Mouse (Mus musculus): ENCODE measurements around the gene Lrp6. TPM values are rescaled to one million over a fixed set of nuclear protein-coding genes. Genes with fewer than 3 reads are reported as not detected.

Lrp6 gene
- total RNA-seq, 2 experiments from 2014 or later, result 15.5 to 18.3 TPM

DNA sequence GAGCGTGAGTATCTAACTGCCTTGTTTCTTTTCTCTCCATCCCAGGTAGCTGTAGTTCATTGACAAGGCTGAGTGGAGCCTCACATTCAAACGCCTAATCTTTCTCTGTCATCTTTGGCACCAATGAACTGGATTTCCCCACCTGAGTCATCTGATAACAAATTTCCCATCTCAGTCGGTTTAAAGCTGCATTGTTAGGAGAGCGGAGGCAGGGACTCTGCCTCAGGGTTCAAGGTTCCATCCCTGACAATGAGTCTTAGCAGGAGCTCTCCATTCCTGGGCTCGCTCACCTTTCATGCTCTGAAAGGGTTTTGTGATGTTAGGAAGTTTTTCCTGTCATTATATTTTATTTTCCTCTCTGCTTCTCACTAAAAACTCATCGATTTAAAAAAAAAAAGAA lies 11.3 kb upstream of the Lrp6 start:
- no peak for ATAC-seq (ENCODE audit: poor library complexity, severe bottlenecking)

DNA sequence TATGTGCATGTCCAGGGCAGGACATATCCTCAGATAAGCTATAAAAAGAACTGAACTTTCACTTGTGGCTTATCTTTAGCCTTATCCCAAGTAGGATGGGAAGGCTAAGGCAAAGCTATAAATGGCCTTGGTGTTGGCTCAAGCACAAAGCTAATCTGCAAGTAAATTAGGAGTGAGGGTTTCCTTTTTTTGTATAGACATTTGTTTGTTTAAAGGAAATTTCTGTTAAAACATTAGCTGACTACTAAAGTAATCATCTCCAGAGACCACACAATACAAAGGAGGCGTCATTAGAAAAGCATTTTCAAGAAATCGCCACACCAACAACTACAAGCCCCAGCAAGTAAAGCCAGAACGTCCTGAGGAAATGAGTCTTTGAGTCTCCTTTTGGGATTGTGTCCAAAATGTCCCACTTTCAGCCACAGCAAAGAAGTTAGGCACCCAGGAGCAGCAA lies 8.6 kb upstream of the Lrp6 start:
- ATAC-seq (ENCODE audit: poor library complexity, severe bottlenecking), result no peak

DNA sequence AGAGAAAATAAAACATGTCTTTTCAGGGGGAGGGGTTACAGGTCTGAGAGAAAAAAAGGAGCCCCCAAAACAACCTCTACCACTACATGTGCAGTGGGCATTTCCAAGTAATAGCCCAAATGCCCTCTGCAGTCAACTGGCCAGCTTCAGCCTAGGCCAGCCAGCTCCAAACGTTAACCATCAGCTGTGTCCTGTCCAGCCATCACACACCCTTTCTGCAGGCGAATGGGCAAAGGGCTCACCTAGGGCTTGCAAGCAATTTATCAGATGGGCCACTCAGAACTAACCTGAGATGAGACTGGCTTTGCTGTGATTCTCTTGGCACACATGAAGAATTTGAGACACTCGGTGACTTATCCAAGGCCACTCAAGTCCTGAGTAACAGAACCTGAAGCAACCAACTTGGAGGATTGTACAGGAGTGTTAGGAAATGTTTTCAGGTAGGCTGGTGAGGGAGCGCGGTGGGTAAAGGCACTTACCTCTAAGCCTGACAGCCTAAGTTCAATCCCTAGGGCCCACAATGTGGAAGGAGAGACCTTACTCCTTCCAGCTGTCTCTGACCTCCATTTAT lies 1.3 kb upstream of the Lrp6 start:
- ATAC-seq (ENCODE audit: poor library complexity, severe bottlenecking), result no peak

DNA sequence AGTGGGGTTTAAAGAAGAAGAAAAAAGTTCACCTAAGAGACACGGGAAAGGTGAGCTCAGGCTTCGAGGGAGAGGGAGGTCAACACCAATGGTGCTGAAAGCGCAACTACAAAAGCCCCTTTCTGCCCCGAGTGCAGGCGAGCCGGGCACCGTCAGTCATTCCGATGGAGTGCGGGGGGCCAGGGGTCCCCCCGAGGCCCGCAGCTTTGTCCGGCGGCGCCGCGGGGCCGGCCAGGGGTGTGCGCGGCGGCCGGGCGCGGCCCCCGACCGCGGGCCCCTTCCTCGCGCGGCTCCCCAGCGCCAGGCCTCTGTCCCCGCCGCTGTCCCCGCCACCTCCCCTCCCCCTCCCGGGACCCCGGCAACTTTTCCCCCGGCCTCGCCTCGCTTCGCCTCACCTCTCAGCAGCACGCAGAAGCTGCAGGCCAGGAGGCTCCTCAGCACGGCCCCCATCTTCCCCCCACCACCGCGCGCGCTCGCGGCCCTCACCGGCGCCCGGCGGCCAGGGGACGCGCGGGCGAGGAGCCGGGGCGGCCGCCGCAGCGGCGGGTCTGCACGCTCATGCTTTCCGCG lies 432 bp downstream of the Lrp6 start:
- no peak for ATAC-seq (ENCODE audit: poor library complexity, severe bottlenecking)

DNA sequence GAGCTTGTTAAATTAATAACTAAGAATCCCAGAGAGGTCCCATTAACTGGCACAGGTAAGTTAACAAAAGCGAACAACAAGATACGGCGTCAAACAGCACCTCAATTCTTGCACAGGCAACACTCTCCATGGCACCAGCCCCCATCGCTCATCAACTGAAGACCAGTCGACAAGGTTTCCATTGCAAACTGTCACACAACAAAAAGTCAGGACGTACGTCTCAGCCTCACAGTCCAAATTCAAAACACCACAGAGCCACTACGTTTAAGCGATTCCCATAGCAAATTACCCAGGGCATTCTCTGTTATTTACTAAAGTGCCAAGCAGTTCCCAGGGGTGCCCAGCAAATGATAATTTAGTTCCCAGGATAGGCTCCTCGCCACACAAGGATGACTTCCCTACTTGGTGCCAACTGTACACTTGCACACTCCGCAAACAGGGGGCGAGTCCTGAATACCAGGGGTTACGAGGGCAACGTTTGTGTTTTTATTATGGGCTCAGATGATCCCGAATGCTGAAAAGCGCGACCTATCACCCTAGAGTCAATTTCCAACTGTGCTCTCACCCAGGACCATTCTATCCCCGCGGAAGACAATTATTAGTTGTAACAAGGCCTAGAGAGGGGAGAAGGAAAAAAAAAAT lies 1.0 kb downstream of the Lrp6 start:
- peak; percentile 17; the same call in 1 of the 2 replicates for ATAC-seq (ENCODE audit: poor library complexity, severe bottlenecking)

DNA sequence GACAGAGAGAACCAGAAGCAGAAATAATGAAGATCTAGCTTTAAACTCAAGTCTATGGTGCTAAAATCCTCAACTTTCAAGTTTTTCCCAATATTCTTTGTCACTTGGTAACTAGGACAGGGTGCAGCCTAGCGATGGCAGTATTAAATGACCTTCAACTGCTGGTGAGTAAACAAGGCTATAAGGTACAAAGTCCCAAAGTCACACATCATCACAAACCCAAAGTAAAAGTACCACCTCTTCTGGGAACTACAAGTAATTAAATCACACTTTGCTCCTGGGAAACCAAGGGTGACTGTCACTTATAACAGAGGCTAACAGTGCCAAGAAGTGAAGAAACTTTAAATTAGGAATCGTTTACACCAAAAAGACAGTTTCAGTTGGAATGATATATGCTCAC lies 2.2 kb downstream of the Lrp6 start:
- no peak for ATAC-seq (ENCODE audit: poor library complexity, severe bottlenecking)

DNA sequence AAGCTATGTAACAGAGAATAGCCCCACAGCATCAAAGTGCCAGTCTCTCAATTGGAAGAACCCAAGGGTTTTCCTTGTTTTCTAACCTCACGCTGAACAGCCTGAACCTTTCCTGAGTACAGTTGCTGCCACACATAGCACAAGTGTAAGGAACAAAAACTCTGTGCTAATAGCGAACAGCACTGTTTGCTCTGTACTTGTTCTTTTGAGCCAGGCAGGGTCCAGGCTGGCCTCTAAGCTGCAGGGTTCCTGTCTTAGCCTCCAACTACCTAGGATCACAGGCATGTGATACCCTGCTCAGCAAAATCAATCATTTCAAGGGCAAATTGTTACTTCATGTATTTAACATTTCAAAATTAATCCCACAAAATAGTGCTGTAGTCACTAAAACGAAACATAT lies 7.1 kb downstream of the Lrp6 start:
- no peak for ATAC-seq (ENCODE audit: poor library complexity, severe bottlenecking)

DNA sequence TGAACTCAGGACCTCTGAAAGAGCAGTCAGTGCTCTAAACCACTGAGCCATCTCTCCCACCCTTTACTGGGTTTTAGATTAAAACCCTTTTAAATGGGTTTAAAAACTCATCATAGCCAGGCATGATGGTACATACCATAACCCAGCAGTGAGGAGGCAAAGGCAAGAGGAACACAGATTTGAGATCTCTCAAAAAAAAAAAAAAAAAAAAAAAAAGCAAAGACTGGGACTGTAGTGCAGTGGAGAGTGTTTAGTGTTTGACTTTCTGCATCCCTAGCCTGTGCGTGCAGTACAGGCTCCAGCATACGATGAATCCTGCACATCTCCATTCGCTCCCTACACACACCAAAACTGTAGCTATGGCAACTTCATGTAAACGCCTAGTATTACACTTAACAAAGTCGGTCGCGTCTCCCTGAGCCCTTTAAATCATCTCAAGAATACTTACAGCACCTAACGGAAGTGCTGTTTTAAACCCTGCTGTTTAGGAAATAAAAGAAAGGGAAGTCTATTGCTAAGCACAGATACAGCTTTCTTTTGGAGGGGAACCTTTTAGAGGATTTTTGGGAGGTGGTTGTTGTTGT lies 8.1 kb downstream of the Lrp6 start:
- ATAC-seq (ENCODE audit: poor library complexity, severe bottlenecking), result peak; percentile 62

DNA sequence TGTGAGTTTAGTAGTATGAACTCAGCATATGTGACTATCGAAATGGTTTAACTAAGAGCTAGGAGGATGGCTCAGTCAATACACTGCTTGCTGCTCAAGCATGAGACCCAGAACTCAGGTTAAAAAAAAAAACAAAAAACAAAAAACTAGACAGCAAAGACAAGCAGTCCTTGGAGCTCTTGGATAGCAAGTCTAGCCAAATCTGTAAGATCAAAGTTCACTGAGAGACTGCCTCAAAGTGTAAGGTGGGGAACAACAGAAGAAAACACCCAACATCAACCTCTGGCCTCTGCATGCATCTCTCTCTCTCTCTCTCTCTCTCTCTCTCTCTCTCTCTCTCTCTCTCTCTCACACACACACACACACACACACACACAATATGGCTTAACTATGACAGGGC lies 9.7 kb downstream of the Lrp6 start:
- ATAC-seq (ENCODE audit: poor library complexity, severe bottlenecking), result no peak

DNA sequence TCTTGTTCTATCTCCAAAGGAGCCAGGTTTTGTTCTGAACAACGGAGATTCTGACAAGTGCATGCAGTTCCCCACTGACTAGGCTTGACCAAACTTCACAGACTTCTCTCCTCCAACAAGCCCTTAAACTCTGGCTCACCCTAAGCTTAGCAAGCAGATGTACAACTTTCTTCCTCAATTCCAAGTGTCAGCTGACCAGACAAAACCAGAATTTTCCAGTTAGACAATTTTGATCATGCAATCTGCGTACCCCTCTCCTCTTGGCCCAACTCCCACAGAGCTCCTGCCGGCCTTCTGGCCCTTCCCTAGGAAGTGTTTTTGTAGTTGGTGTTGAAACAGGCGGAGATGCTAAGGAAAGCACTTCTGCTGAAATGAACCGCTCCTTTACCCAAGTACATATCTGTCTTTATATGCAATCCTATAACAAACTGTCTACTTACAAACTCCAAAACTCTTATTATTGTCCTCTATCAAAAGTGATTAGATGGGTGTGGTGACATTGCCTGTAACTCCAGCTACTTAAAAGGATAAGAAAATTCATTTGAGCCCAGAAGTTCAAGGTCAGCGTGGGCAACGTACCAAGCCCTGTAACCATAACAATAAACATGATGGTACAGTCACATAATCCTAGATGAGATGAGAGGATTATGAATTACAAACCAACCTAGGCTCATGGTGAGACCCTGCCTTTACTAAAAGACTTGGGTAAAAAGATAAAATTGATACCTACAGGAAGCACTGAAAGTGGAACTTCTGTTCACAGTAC lies 10.4 kb downstream of the Lrp6 start:
- ATAC-seq (ENCODE audit: poor library complexity, severe bottlenecking), result peak; percentile 62; the same call in 1 of the 2 replicates

DNA sequence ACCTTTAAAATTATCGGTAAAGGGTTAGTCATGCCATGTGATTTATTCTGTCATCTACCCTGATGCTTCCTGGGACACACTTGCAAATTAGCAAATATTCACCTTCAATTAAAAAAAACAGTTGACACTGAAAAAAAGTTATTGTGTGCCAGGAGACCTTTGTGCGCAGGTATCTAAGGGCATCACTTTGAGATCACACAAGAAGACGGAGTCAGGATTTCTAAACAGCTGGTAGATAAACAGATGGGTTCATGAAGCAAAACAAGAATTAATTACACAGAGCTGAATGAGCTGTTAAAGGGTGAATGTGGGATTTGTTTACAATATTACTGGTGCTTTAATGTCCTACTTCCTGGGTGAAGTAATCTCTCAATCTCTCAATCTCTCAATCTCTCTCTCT lies 11.6 kb downstream of the Lrp6 start:
- ATAC-seq (ENCODE audit: poor library complexity, severe bottlenecking), result no peak

DNA sequence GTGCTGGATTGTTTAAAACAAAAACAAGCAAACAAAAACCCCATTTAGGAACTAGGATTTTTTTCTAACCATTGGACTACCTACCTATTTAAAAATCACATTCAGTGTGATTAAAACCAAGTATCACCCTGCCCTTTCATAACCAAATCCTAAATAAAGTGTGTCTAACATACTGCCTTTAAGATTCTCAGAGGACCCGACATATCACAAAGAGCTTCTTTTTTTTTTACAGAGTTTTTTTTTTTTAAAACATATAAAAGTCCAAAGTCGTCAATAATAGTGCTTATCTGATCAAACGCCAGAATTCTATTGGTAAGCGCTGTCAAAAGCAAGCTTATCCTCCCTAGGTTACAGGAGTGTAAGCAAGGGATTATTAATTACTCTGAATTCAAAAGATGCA lies 12.5 kb downstream of the Lrp6 start:
- ATAC-seq (ENCODE audit: poor library complexity, severe bottlenecking), result no peak

DNA sequence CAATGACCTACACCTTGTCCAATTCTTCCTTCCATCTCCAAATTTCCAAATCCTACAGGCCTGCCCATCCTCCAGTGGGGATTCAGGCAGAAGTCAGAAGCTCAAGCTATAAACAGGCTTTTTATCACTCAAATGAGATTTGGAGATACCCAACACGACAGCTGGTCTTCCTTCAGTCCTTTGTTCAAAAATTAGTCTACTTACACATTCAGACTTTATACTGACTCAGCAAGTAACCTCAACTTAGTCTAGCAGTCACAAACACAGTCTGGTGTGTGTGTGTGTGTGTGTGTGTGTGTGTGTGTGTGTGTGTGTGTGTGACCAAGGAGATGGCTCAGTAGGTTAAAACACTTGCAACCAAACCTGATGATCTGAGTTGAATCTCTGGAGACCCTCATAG lies 15.8 kb downstream of the Lrp6 start:
- no peak for ATAC-seq (ENCODE audit: poor library complexity, severe bottlenecking)

DNA sequence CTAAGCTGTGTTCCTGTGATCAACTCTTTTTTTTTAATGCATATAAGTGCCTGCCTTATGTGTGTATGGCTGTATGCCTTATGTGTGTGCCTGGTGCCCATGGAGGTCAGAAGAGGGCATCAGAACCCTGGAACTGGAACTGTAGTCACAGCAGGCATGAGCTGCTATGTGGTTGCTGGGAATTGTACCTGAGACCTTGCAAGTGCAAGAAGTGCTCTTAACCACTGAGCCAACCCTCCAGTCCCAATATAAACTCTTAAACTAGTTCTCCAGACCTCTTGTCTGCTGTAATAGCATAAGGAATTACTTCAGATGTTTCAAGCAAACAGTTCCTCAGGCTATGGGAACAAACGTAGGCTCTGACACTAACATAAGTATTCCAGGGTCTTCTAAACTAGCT lies 16.4 kb downstream of the Lrp6 start:
- no peak for ATAC-seq (ENCODE audit: poor library complexity, severe bottlenecking)

DNA sequence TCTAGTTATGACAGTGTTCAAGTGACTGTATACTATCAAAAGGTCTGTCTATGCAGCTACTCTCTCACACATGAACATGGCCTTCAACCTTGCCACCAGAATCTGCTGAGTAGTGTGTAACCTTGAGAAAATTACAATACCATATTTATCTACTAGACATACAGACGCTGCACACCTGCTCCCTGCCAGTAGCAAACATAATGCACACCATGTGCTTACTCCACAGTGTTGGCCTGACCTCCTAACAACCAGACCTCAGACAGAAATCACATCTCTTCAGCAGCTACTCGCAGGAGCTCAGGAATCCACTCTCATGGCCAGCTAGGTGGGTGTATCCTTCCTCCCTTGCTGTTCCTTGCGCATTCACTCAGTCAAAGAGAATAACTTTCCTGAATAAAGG lies 21.9 kb downstream of the Lrp6 start:
- no peak for ATAC-seq (ENCODE audit: poor library complexity, severe bottlenecking)

DNA sequence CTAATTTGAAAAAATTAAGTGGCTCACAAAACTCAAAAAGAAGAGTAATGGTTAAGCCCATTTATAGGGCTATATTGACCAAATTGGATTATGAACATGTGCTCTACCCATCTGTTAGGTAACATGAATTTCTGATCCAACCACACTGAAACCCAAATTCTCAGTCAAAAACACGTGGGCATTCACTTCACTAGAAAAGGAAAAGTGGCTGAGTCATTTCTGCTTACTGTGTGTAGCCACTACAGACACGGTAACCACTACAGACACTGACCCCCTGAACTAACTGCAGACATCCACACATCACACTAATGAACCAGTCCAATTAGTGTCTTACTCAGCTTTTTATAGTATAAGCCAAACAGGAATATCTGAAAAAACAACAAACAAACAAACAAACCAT lies 22.7 kb downstream of the Lrp6 start:
- ATAC-seq (ENCODE audit: poor library complexity, severe bottlenecking), result no peak

DNA sequence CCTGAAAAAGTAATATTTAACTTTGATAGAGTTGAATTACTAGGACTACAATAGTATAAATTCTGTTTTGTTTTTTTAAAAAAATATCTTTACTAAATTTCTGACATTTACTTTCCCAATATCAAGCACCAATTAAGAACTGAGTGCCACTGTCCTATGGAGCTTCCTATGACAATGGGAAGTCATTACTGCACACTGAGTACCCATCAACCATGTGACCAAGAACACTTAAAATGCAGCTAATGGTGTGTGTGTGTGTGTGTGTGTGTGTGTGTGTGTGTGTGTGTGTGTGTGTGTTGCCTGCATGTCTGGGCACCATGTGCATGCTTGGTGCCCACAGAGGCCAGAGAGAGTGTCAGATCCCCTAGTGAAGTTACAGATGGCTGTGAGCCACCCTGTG lies 23.2 kb downstream of the Lrp6 start:
- ATAC-seq (ENCODE audit: poor library complexity, severe bottlenecking), result no peak

DNA sequence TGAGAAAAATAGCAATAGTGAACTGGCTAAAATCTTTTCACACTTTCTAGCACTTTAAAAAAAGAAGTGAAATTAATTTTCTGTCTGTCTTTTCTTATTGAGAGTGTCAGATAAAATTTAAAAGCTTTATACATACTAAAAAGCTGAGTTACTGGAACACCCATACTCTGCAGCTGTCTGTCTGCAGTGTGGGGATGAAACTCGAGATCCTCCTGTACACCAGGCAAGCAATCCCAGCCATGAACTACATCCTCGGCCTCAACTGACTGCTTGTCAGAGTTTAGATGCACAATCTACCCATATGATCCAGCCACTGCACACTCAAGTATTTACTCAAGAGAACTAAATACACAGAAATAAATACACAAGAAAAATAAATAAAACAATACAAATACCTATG lies 24.4 kb downstream of the Lrp6 start:
- ATAC-seq (ENCODE audit: poor library complexity, severe bottlenecking), result no peak

DNA sequence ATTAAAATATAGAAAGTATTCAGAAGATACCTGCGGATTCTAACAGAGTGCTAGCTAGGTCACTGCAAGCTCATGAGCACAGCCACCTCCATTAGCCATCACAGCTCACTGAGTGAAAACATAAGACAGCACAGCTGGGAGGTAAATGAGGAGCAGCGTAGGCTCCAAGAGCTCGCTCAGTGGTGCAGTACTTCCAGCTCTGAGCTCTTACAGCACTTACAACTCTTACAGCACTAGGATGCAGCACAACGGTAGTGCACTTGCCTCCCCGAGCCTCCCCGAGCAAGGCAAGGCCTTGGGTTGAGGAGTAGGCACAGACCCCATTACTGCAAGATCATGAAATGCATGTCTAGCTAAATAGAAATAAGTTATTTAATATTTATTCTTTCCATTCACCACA lies 26.6 kb downstream of the Lrp6 start:
- ATAC-seq (ENCODE audit: poor library complexity, severe bottlenecking), result no peak

DNA sequence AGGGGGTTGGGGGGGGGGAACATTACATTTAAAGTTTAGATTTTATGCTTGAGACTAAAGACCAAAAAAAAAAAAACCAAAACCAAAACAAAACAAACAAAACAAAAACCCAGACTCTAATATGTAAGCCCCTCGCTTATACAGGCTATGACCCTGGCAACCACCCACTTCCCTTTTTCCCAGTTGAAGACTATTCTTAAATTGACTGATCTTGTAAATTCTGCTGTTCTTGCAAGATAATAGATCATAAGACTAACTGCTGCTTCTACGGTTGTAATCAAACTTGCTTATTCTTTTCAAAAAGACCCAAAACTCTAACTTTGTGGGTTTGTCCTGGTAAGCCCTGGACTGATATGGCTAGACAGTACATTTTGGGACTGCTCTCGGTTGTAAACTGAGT lies 27.3 kb downstream of the Lrp6 start:
- ATAC-seq (ENCODE audit: poor library complexity, severe bottlenecking), result no peak

DNA sequence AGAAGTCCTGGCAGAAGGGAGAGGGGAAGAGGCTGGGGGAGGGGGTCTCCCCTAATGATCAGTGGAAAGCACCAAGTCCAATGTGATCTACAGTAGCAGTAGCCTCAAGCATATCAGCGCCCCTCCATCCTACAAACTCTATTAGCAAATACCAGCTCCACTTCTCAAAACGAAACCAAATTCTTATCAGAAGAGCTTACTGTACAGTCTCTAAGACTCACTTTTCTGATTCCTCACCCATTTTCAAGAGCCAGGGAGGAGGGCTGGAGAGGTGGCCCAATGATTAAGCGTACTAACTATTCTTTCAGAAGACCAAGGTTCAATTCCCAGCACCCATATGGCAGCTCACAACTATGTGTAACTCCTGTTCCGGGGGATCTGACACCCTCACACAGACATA lies 28.0 kb downstream of the Lrp6 start:
- ATAC-seq (ENCODE audit: poor library complexity, severe bottlenecking), result no peak

All from megakaryocyte, adult 5-6 weeks (primary cell).